9 mouse cellular contexts compared by ENCODE assay signal in the genomic region with DNA sequence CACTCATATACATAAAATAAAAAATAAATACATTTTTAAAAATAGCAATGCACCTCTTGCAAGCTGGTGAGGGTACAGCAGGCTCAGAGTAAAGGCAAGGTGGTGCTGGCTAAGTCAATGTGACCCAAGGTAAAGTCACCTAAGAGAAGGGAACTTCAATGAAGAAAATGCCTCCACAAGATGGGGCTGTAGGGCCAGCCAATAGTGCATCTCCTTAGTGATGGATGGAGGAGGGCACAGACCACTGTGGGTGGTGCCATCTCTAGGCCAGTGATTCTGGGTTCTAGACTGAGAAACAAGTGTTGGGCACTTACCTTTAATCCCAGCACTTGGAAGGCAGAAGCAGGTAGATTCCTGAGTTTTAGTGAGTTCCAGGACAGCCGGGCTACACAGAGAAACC. TPM values are rescaled to one million over a fixed set of nuclear protein-coding genes. Genes with fewer than 3 reads are reported as not detected.
DNase-seq lines count a peak whose midpoint lies in the region; ATAC-seq and TF ChIP-seq lines count a peak whose summit lies in the region.
"Had no signal": no experiment of that assay in that cellular context is flagged by ENCODE, and none has a peak within 500 bp of the region (broad histone marks: within the 10 kb centered on the region; RNA-seq: fewer than 3 reads in every experiment).

No protein-coding gene starts in this region.

- H3K4me2 ChIP-seq in intestine, embryonic 16.5 days (ENCODE audit: low read depth, low read length): no peak overlapping the region
- H3K4me2 ChIP-seq in intestine, embryonic 15.5 days (replicated peaks): no peak overlapping the region
- H3K4me2 ChIP-seq: embryonic facial prominence, embryonic 15.5 days; limb, embryonic 15.5 days had no signal

- no peak overlapping the region for H3K4me3 ChIP-seq in intestine, embryonic 16.5 days (ENCODE audit: low read length)
- no peak overlapping the region for H3K4me3 ChIP-seq in intestine, embryonic 15.5 days (replicated peaks)
- H3K4me3 ChIP-seq in lung, adult 2 months (replicated peaks; ENCODE audit: extremely low read depth, low read depth, low read length): no peak overlapping the region
- H3K4me3 ChIP-seq: embryonic facial prominence, embryonic 15.5 days; limb, embryonic 15.5 days had no signal

- H3K4me1 ChIP-seq in intestine, embryonic 16.5 days (ENCODE audit: control insufficient read depth, insufficient read depth, low read length): peaks cover 8% of the 10 kb centered on the region
- peaks cover 5% of the 10 kb centered on the region; the same call in 1 of the 2 replicates for H3K4me1 ChIP-seq in intestine, embryonic 15.5 days (replicated peaks)
- peaks cover 2% of the 10 kb centered on the region for H3K4me1 ChIP-seq in lung, adult 2 months (ENCODE audit: control insufficient read depth, insufficient read depth, low read length)

- WGBS in intestine, embryonic 16.5 days: 95% methylated on average over 1 of the region's 1 CpGs
- WGBS in intestine, embryonic 15.5 days: 93% methylated on average over 1 of the region's 1 CpGs
- WGBS in lung, adult 2 months: 95% methylated on average over 1 of the region's 1 CpGs

- no peaks in the 10 kb centered on the region for H3K27me3 ChIP-seq in intestine, embryonic 16.5 days (replicated peaks; ENCODE audit: control insufficient read depth, insufficient read depth, low read length)
- H3K27me3 ChIP-seq in intestine, embryonic 15.5 days (replicated peaks): no peaks in the 10 kb centered on the region
- H3K27me3 ChIP-seq: embryonic facial prominence, embryonic 15.5 days had no signal

- DNase-seq in ES-CJ7 (ENCODE audit: low read depth, low spot score): peak; percentile 78
- peak; percentile 42 for DNase-seq in c-Kit-positive CD71-negative TER-119-negative erythroid progenitor cells, embryonic 14.5 days (ENCODE audit: low read depth)
- DNase-seq in lung, adult 2 months: peak; percentile 28
- no peak for DNase-seq in layer of hippocampus, adult 11-12 months (ENCODE audit: low spot score)

- H3K27ac ChIP-seq in intestine, embryonic 16.5 days (ENCODE audit: low read length): no peak overlapping the region
- no peak overlapping the region for H3K27ac ChIP-seq in intestine, embryonic 15.5 days
- H3K27ac ChIP-seq: embryonic facial prominence, embryonic 15.5 days; limb, embryonic 15.5 days had no signal

- peak; percentile 60; the same call in 1 of the 2 replicates for TF ChIP-seq CTCF in lung, adult 2 months (IDR thresholded peaks at IDR 0.05; ENCODE audit: insufficient read depth, low read length)

- H3K9me3 ChIP-seq in intestine, embryonic 16.5 days (ENCODE audit: control insufficient read depth, low read length): no peaks in the 10 kb centered on the region
- no peaks in the 10 kb centered on the region for H3K9me3 ChIP-seq in intestine, embryonic 15.5 days
- H3K9me3 ChIP-seq: embryonic facial prominence, embryonic 15.5 days; limb, embryonic 15.5 days had no signal

- H3K36me3 ChIP-seq in intestine, embryonic 16.5 days (ENCODE audit: control insufficient read depth, insufficient read depth, low read length): no peaks in the 10 kb centered on the region
- H3K36me3 ChIP-seq in intestine, embryonic 15.5 days: no peaks in the 10 kb centered on the region
- H3K36me3 ChIP-seq: embryonic facial prominence, embryonic 15.5 days; limb, embryonic 15.5 days had no signal

- no peak overlapping the region for H3K9ac ChIP-seq in intestine, embryonic 16.5 days (ENCODE audit: low read depth, low read length)
- H3K9ac ChIP-seq in intestine, embryonic 15.5 days: no peak overlapping the region
- H3K9ac ChIP-seq: embryonic facial prominence, embryonic 15.5 days; limb, embryonic 15.5 days had no signal

- TF ChIP-seq POLR2A in lung, adult 2 months (IDR thresholded peaks at IDR 0.05; ENCODE audit: borderline replicate concordance, extremely low read depth, low read depth, low read length): no peak

- peak; percentile 28; the same call in 1 of the 2 replicates for ATAC-seq in intestine, embryonic 16.5 days
- no peak for ATAC-seq in intestine, embryonic 15.5 days
- ATAC-seq in erythroblast, adult 5-6 weeks (replicated peaks; ENCODE audit: low FRiP score, poor library complexity, severe bottlenecking): no peak

RNA-seq across cellular contexts. Expression of gene Spns3, which starts 23.5 kb away (rescaled TPM):
- polyA plus RNA-seq in intestine, embryonic 16.5 days (2015; fragmentation: Nextera tagmentation; extraction: Ambion mirVana): 3.2 and 5.7 TPM in 2 replicates
- polyA plus RNA-seq in intestine, embryonic 15.5 days (2015; fragmentation: Nextera tagmentation; extraction: Ambion mirVana): 1.2 and 1.6 TPM in 2 replicates
- 1.1 and 1.4 TPM in 2 replicates for polyA plus RNA-seq in lung, adult 2 months (2012; rRNA removed)
- 0.58 and 4.2 TPM in 2 replicates for total RNA-seq in erythroblast, adult 5-6 weeks (2015; ENCODE audit: low replicate concordance)
- total RNA-seq in erythroblast, adult 5-6 weeks (2017; ENCODE audit: low replicate concordance): 1.5 and 5.1 TPM in 2 replicates

RNA-seq across cellular contexts. Expression of gene Ube2g1, which starts 33.3 kb away (rescaled TPM):
- polyA plus RNA-seq in intestine, embryonic 16.5 days (2015; fragmentation: Nextera tagmentation; extraction: Ambion mirVana): 49.1 and 50.0 TPM in 2 replicates
- polyA plus RNA-seq in intestine, embryonic 15.5 days (2015; fragmentation: Nextera tagmentation; extraction: Ambion mirVana): 50.6 and 64.8 TPM in 2 replicates
- 8.1 and 9.0 TPM in 2 replicates for polyA plus RNA-seq in lung, adult 2 months (2012; rRNA removed)
- total RNA-seq in erythroblast, adult 5-6 weeks (2015; ENCODE audit: low replicate concordance): 10.0 and 16.3 TPM in 2 replicates
- 9.4 and 9.8 TPM in 2 replicates for total RNA-seq in erythroblast, adult 5-6 weeks (2017; ENCODE audit: low replicate concordance)
